Mouse (Mus musculus): ENCODE data around the gene Tarm1. TPM values are rescaled to one million over a fixed set of nuclear protein-coding genes. Genes with fewer than 3 reads are reported as not detected.
A peak's percentile ranks its signal among the peaks of the same experiment; 100 is the strongest.

Tarm1 gene
- polyA plus RNA-seq, 1 experiment from 2014 or later = not detected

DNA sequence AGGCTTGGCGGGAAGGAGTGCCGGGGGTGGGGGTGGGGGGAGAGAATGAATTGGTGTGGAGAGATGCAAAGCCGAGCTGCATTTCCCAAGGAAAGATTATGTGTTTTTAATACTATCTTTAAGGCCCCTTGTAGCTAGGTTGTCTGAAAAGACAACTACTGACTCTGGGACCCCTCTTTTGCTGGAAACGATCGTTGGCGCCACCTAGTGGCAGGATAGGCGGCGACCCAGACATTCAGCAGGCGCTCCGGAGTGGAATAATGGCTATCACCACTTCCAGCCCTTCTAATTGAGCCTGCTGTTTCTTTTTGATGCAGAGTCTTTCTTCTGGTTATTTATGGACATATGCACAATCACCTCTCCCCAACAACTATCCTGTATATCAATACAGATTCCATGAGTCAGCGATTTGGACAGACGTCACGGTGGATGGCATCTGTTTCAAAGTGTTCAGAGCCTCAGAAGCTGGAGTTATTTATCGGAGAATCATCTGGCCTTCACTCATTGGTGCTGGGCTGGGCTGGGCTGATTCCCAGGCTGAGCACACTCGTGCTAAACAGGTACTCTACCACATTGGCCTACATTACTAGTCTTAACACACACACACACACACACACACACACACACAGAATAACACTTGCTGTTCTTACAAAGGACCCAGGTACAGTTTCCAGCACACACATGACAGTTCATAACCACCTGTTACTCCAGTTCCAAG is 53.5 kb downstream of the Tarm1 start:
- WGBS = 18% methylated on average over 15 of the region's 15 CpGs
- Histone ChIP-seq H3K9me3 (replicated peaks; ENCODE audit: control insufficient read depth, low read length) (no peaks in the 10 kb centered on the region), H3K9ac (replicated peaks; ENCODE audit: low read length) (no peak overlapping the region), H3K27ac (replicated peaks; ENCODE audit: low read depth, low read length) (no peak overlapping the region), H3K27me3 (ENCODE audit: control insufficient read depth, insufficient read depth, low read length) (no peaks in the 10 kb centered on the region), H3K36me3 (replicated peaks; ENCODE audit: control insufficient read depth, insufficient read depth, low read depth, low read length) (no peaks in the 10 kb centered on the region), H3K4me2 (ENCODE audit: low read depth, low read length) (no peak overlapping the region), H3K4me3 (ENCODE audit: low read depth, low read length) (no peak overlapping the region), H3K4me1 (ENCODE audit: control insufficient read depth, insufficient read depth, low read length) (no peaks in the 10 kb centered on the region)
- ATAC-seq (replicated peaks; ENCODE audit: insufficient number of reproducible peaks, low FRiP score, low TSS enrichment, low read depth) (0 out of 2 replicates have a peak, but pooled peaks have one; percentile 65), DNase-seq (ENCODE audit: low spot score) (peak; percentile 80)

DNA sequence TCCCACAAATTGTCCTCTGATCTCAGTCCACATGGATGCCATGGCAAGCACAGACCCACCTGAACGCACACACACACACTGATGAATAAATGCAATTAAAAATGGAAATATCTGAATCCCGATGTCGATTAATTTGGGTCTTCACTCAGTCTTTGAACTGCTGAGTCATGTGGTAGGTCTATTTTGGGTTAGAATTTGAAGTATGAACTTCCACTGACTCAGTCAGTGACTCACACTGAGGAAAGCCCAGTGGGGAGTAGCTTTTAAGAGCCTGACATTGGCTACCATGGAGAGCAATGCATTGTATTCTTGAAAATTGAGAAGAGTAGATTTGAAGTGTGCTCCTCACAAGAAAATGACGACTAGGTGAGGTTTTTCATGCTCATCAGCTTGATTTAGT is 55.4 kb downstream of the Tarm1 start:
- ATAC-seq (replicated peaks; ENCODE audit: insufficient number of reproducible peaks, low FRiP score, low TSS enrichment, low read depth) (no peak), DNase-seq (ENCODE audit: low spot score) (no peak)
- 76% methylated on average over 4 of the region's 4 CpGs for WGBS
- Histone ChIP-seq H3K4me1 (ENCODE audit: control insufficient read depth, insufficient read depth, low read length) (no peaks in the 10 kb centered on the region), H3K9ac (replicated peaks; ENCODE audit: low read length) (no peak overlapping the region), H3K27ac (replicated peaks; ENCODE audit: low read depth, low read length) (no peak overlapping the region), H3K9me3 (replicated peaks; ENCODE audit: control insufficient read depth, low read length) (no peaks in the 10 kb centered on the region), H3K27me3 (ENCODE audit: control insufficient read depth, insufficient read depth, low read length) (no peaks in the 10 kb centered on the region), H3K36me3 (replicated peaks; ENCODE audit: control insufficient read depth, insufficient read depth, low read depth, low read length) (no peaks in the 10 kb centered on the region), H3K4me3 (ENCODE audit: low read depth, low read length) (no peak overlapping the region), H3K4me2 (ENCODE audit: low read depth, low read length) (no peak overlapping the region)

DNA sequence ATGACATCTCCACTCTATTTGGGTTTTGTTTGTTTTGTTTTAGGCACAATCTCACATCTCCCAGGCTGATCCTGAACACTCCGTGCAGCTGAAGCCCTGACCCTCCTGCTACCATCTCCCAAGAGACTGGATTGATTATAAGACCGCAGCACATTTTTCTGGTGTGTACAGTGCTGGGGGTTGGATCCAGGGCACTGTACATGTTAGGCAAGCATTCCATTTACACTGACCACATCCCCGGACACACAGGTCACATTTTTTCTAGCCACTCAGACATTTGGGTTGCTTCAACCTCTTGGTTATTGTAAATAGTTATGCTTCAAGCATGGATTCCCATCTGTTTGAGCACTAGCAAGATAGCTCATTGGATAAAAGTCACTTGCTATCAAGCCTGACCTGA is 55.8 kb downstream of the Tarm1 start:
- Histone ChIP-seq H3K4me1 (ENCODE audit: control insufficient read depth, insufficient read depth, low read length) (no peaks in the 10 kb centered on the region), H3K4me3 (ENCODE audit: low read depth, low read length) (no peak overlapping the region), H3K27ac (replicated peaks; ENCODE audit: low read depth, low read length) (no peak overlapping the region), H3K9ac (replicated peaks; ENCODE audit: low read length) (no peak overlapping the region), H3K27me3 (ENCODE audit: control insufficient read depth, insufficient read depth, low read length) (no peaks in the 10 kb centered on the region), H3K4me2 (ENCODE audit: low read depth, low read length) (no peak overlapping the region), H3K36me3 (replicated peaks; ENCODE audit: control insufficient read depth, insufficient read depth, low read depth, low read length) (no peaks in the 10 kb centered on the region), H3K9me3 (replicated peaks; ENCODE audit: control insufficient read depth, low read length) (no peaks in the 10 kb centered on the region)
- WGBS = 70% methylated on average over 3 of the region's 3 CpGs
- DNase-seq (ENCODE audit: low spot score) = no peak
- no peak for ATAC-seq (replicated peaks; ENCODE audit: insufficient number of reproducible peaks, low FRiP score, low TSS enrichment, low read depth)

DNA sequence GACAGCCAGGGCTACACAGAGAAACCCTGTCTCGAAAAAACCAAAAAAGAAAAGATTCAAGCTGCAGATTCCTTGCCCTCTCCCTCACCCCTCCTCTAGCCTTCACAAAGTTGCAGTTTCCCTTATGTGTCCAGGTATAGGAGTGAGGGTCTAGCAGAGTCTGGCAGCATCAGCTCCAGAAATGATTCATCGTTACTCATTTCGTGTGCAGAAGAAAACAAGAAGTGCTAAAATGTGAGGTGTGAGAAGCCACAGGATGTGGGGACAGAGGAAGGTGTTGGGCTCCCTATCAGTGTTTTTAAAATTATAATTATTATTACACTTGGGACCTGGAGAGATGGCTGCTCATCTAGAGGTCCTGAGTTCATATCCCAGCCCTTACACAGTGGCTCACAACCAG is 57.7 kb downstream of the Tarm1 start:
- no peaks in the 10 kb centered on the region for H3K36me3 ChIP-seq (replicated peaks; ENCODE audit: control insufficient read depth, insufficient read depth, low read depth, low read length)
- ATAC-seq (replicated peaks; ENCODE audit: insufficient number of reproducible peaks, low FRiP score, low TSS enrichment, low read depth) (no peak), DNase-seq (ENCODE audit: low spot score) (no peak)
- H3K4me2 ChIP-seq (ENCODE audit: low read depth, low read length) = no peak overlapping the region
- no peak overlapping the region for H3K9ac ChIP-seq (replicated peaks; ENCODE audit: low read length)
- no peak overlapping the region for H3K27ac ChIP-seq (replicated peaks; ENCODE audit: low read depth, low read length)
- no peaks in the 10 kb centered on the region for H3K9me3 ChIP-seq (replicated peaks; ENCODE audit: control insufficient read depth, low read length)
- WGBS = 87% methylated on average over 3 of the region's 3 CpGs
- no peaks in the 10 kb centered on the region for H3K4me1 ChIP-seq (ENCODE audit: control insufficient read depth, insufficient read depth, low read length)
- no peaks in the 10 kb centered on the region for H3K27me3 ChIP-seq (ENCODE audit: control insufficient read depth, insufficient read depth, low read length)
- H3K4me3 ChIP-seq (ENCODE audit: low read depth, low read length) = no peak overlapping the region

DNA sequence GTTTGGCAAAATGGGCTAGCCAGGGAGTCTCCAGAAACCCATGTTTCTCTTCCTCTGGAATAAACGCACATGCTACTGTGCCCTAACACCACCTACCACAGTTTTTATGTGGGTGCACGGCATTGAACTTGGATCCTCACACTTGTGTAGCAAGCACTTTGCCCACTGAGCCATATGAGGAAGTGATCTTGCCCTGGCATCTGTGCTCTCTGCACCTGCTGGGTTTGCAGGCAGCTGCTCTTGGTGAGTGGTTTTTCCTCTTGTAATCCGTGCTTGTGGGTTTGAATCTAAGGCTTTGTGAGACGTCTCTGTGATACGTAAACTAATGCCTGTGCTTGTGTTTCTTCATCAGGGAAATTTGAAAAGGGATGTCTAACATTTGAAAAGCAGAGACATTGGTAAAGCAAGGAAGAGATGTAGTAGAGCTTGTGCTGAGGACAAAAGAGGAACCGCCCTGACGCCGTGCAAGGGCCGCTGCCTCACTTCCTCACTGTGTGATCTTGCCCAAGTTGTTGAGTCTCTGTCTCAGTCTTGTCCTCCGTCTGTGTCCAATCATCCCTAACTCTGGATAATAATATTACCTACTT is 59.9 kb downstream of the Tarm1 start:
- H3K36me3 ChIP-seq (replicated peaks; ENCODE audit: control insufficient read depth, insufficient read depth, low read depth, low read length) = no peaks in the 10 kb centered on the region
- H3K9ac ChIP-seq (replicated peaks; ENCODE audit: low read length) = no peak overlapping the region
- no peaks in the 10 kb centered on the region for H3K27me3 ChIP-seq (ENCODE audit: control insufficient read depth, insufficient read depth, low read length)
- no peak for ATAC-seq (replicated peaks; ENCODE audit: insufficient number of reproducible peaks, low FRiP score, low TSS enrichment, low read depth)
- no peak overlapping the region for H3K4me3 ChIP-seq (ENCODE audit: low read depth, low read length)
- H3K4me2 ChIP-seq (ENCODE audit: low read depth, low read length) = no peak overlapping the region
- H3K9me3 ChIP-seq (replicated peaks; ENCODE audit: control insufficient read depth, low read length) = no peaks in the 10 kb centered on the region
- no peak overlapping the region for H3K27ac ChIP-seq (replicated peaks; ENCODE audit: low read depth, low read length)
- no peak for DNase-seq (ENCODE audit: low spot score)
- no peaks in the 10 kb centered on the region for H3K4me1 ChIP-seq (ENCODE audit: control insufficient read depth, insufficient read depth, low read length)
- 89% methylated on average over 10 of the region's 10 CpGs for WGBS

DNA sequence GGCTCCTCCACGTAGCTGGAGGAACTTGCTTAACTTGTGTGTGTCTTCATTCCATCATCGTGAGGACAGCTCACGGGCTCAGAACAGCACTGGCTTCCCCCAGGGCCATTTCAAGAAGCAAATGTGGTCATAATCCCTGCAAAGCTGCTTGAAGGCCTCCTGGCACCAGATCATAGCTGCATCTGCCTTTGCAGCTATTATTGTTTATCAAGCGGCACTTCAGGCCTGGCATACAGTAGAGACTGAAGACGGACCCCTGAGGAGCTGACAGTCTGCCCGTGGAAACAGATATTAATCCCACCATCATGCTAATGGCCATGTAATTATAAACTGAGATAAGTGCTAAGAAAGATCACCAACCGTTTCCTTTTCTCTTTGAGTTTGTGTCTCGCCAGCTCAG is 61.9 kb downstream of the Tarm1 start:
- no peaks in the 10 kb centered on the region for H3K27me3 ChIP-seq (ENCODE audit: control insufficient read depth, insufficient read depth, low read length)
- no peak overlapping the region for H3K4me3 ChIP-seq (ENCODE audit: low read depth, low read length)
- H3K27ac ChIP-seq (replicated peaks; ENCODE audit: low read depth, low read length) = no peak overlapping the region
- ATAC-seq (replicated peaks; ENCODE audit: insufficient number of reproducible peaks, low FRiP score, low TSS enrichment, low read depth) (no peak), DNase-seq (ENCODE audit: low spot score) (no peak)
- no peak overlapping the region for H3K9ac ChIP-seq (replicated peaks; ENCODE audit: low read length)
- 73% methylated on average over 8 of the region's 8 CpGs for WGBS
- H3K4me1 ChIP-seq (ENCODE audit: control insufficient read depth, insufficient read depth, low read length) = no peaks in the 10 kb centered on the region
- H3K4me2 ChIP-seq (ENCODE audit: low read depth, low read length) = no peak overlapping the region
- H3K9me3 ChIP-seq (replicated peaks; ENCODE audit: control insufficient read depth, low read length) = no peaks in the 10 kb centered on the region
- H3K36me3 ChIP-seq (replicated peaks; ENCODE audit: control insufficient read depth, insufficient read depth, low read depth, low read length) = no peaks in the 10 kb centered on the region

DNA sequence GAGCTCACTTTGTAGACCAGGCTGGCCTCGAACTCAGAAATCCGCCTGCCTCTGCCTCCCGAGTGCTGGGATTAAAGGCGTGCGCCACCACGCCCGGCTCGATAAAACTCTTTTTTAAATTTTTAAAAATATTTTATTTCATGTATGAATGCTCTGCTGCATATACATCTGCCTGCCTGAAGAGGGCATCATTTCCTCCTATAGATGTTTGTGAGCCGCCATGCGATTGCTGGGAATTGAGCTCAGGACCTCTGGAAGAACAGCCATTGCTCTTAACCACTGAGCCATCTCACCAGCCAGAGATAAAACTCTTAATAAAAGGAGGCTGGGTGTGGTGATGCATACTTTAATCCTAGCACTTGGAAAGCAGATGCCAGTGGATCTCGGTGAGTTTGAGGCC is 62.4 kb downstream of the Tarm1 start:
- no peaks in the 10 kb centered on the region for H3K9me3 ChIP-seq (replicated peaks; ENCODE audit: control insufficient read depth, low read length)
- no peak overlapping the region for H3K4me3 ChIP-seq (ENCODE audit: low read depth, low read length)
- H3K4me2 ChIP-seq (ENCODE audit: low read depth, low read length) = no peak overlapping the region
- ATAC-seq (replicated peaks; ENCODE audit: insufficient number of reproducible peaks, low FRiP score, low TSS enrichment, low read depth) = no peak
- H3K9ac ChIP-seq (replicated peaks; ENCODE audit: low read length) = no peak overlapping the region
- DNase-seq (ENCODE audit: low spot score) = no peak
- H3K36me3 ChIP-seq (replicated peaks; ENCODE audit: control insufficient read depth, insufficient read depth, low read depth, low read length) = no peaks in the 10 kb centered on the region
- 87% methylated on average over 11 of the region's 11 CpGs for WGBS
- no peaks in the 10 kb centered on the region for H3K4me1 ChIP-seq (ENCODE audit: control insufficient read depth, insufficient read depth, low read length)
- H3K27ac ChIP-seq (replicated peaks; ENCODE audit: low read depth, low read length) = no peak overlapping the region
- H3K27me3 ChIP-seq (ENCODE audit: control insufficient read depth, insufficient read depth, low read length) = no peaks in the 10 kb centered on the region

DNA sequence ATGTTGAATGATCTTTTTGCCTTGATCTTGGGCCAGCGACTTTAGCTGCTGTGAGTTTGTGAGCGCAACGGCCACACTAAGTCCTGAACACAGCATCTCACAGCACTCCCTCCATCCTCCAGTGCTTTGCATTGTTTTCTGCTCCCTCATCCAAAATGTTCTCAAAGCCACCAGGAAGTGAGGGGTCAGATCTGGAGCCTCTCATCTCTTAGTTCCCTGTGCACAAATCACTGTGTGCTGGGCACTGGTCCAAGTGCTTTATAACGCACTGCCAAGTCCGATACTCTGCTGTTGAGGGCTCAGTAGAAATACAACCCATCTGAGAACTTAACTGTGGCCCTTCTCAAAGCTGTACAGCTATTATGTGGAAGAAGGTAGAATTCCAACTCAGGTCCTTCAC is 64.5 kb downstream of the Tarm1 start:
- Histone ChIP-seq H3K9me3 (replicated peaks; ENCODE audit: control insufficient read depth, low read length) (no peaks in the 10 kb centered on the region), H3K4me2 (ENCODE audit: low read depth, low read length) (no peak overlapping the region), H3K4me3 (ENCODE audit: low read depth, low read length) (no peak overlapping the region), H3K36me3 (replicated peaks; ENCODE audit: control insufficient read depth, insufficient read depth, low read depth, low read length) (no peaks in the 10 kb centered on the region), H3K9ac (replicated peaks; ENCODE audit: low read length) (no peak overlapping the region), H3K27ac (replicated peaks; ENCODE audit: low read depth, low read length) (no peak overlapping the region), H3K27me3 (ENCODE audit: control insufficient read depth, insufficient read depth, low read length) (no peaks in the 10 kb centered on the region), H3K4me1 (ENCODE audit: control insufficient read depth, insufficient read depth, low read length) (no peaks in the 10 kb centered on the region)
- DNase-seq (ENCODE audit: low spot score) (no peak), ATAC-seq (replicated peaks; ENCODE audit: insufficient number of reproducible peaks, low FRiP score, low TSS enrichment, low read depth) (no peak)
- 70% methylated on average over 5 of the region's 5 CpGs for WGBS
